Mouse (Mus musculus): ENCODE data around the gene Schip1. TPM values are rescaled to one million over a fixed set of nuclear protein-coding genes. Genes with fewer than 3 reads are reported as not detected.

Schip1 gene
- polyA plus RNA-seq, 1 experiment from 2014 or later: 108 TPM

DNA sequence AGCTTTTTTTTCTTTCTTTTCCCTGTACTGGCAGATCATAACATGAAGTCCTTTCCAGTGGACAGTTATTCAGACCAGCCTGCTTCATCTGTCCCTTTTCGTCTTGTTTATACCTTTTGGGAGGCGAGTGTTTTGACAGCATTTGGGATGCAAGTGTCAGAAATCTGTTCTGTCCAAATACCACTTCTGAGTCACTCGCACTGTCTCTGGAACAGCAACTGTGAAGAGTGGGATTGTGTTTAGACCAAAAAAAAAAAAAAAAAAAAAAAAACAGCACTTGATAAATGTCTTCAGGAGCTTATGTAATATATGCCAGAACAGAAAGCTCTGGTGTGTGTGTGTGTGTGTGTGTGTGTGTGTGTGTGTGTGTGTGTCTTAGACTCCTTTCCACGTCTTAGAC lies 505.7 kb downstream of the Schip1 start:
- 85% methylated on average over 4 of the region's 4 CpGs for WGBS
- no peak overlapping the region for H3K27ac ChIP-seq (replicated peaks)
- no peak overlapping the region for H3K4me3 ChIP-seq

DNA sequence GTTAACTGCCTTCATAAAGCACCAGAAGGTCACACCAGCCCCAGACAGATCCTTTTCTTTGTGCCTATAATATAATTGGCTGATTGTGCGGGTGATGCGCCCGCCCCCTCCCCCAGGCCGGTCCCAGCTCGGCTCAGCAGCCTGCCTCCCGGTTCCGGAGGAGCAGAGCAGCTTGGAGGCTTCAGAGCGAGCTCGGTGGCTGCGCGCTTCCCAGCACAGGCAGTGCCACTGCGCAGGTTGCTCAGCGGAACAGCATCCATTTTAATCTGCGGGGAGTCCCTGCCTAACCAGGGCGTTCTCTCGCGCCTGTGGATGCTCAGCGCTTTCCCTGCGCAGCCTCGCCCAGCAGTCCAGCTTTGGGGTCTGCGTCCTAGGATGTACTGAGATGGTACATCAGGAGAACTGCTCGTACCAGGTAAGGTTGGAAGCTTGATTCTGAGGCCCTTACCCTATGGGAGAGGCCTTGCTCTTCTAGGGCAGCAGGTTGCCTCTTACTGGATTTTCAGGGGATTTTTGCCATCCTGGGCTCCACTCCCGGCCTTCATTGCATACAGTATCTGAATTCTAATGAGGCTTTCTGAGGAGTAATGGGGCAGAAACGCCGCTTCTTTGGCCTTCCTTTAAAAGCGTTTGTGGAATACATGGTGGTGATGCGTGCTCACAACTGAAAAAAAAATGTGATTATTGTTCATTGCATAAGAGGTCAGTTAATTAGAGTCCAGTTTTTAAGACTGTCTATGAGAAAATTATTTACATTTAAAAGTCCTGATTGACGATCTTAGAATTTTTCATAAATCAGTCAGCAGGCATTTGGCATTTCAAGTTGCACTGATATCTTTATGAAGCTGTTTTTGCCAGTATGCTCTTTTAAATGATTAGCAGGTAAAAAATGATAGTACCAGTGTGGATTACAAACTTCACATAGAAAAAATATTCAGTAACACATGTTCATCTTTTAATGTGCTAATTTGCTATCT lies 507.9 kb downstream of the Schip1 start:
- no peaks in the 10 kb centered on the region for H3K27me3 ChIP-seq
- 8% methylated on average over 28 of the region's 28 CpGs for WGBS

More for the DNA sequence above, 505.7 kb downstream of the Schip1 start:
- peaks cover 38% of the 10 kb centered on the region for H3K4me1 ChIP-seq
- H3K9me3 ChIP-seq: no peaks in the 10 kb centered on the region
- H3K9ac ChIP-seq (replicated peaks): no peak overlapping the region
- no peaks in the 10 kb centered on the region for H3K27me3 ChIP-seq
- no peaks in the 10 kb centered on the region for H3K36me3 ChIP-seq
- no peak overlapping the region for H3K4me2 ChIP-seq (replicated peaks)
- no peak for ATAC-seq (ENCODE audit: low FRiP score, low read depth)

DNA sequence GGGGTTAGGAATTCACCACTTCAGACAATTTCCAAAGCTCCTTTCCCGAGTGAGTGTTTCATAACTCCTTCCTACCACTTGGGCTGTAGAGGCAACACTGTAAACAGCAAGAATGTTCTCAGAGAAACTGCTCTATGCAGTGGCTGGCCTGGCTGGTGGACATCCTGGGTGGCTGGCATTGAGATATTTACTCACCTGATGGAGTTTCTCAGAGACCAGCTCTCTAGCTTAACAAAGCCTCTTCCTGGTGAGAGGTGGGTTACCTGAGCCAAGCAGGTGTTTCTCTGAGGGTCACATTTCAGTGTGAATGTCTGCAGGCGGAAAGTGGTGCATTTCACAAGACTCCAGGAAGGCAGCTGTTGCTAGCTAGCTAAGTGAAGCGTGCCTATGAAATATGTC lies 508.6 kb downstream of the Schip1 start:
- Histone ChIP-seq H3K4me2 (replicated peaks) (peak overlapping the region; percentile 66), H3K4me1 (peaks cover 52% of the 10 kb centered on the region), H3K9ac (replicated peaks) (peak overlapping the region; percentile 77; the same call in 1 of the 2 replicates), H3K36me3 (no peaks in the 10 kb centered on the region), H3K4me3 (peak overlapping the region; percentile 52), H3K27ac (replicated peaks) (peak overlapping the region; percentile 98), H3K27me3 (no peaks in the 10 kb centered on the region), H3K9me3 (no peaks in the 10 kb centered on the region)
- 57% methylated on average over 3 of the region's 3 CpGs for WGBS
- ATAC-seq (ENCODE audit: low FRiP score, low read depth): no peak

More for the DNA sequence above, 507.9 kb downstream of the Schip1 start:
- H3K4me3 ChIP-seq: peak overlapping the region; percentile 52
- ATAC-seq (ENCODE audit: low FRiP score, low read depth): peak; percentile 95
- peak overlapping the region; percentile 77 for H3K9ac ChIP-seq (replicated peaks)
- peaks cover 52% of the 10 kb centered on the region for H3K4me1 ChIP-seq
- H3K36me3 ChIP-seq: no peaks in the 10 kb centered on the region
- no peaks in the 10 kb centered on the region for H3K9me3 ChIP-seq
- peak overlapping the region; percentile 98 for H3K27ac ChIP-seq (replicated peaks)
- H3K4me2 ChIP-seq (replicated peaks): peak overlapping the region; percentile 66

DNA sequence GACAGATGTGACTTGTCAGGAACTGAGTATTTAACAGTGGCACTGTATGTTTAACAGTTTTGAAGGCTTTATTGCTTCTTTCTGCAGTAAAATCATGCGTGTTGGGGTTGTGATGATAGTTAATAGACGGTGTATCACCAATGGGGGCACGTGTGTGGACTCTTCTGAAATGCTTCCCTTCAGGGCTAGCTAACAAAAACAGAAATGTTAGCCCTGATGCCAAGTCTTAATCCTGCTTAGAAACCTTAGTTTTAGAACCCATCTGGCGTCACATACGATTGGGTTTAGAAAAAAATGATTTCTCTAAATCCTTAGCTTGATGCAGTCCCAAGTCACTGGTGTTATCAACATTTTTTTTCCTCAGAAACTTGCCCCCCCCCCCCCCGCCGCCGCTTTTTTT lies 509.5 kb downstream of the Schip1 start:
- Histone ChIP-seq H3K9ac (replicated peaks) (peak overlapping the region; percentile 77), H3K27me3 (no peaks in the 10 kb centered on the region), H3K9me3 (no peaks in the 10 kb centered on the region), H3K36me3 (no peaks in the 10 kb centered on the region), H3K27ac (replicated peaks) (0 out of 2 replicates have a peak overlapping the region, but pooled peaks have one; percentile 98), H3K4me2 (replicated peaks) (peak overlapping the region; percentile 66), H3K4me1 (peaks cover 52% of the 10 kb centered on the region), H3K4me3 (peak overlapping the region; percentile 52)
- ATAC-seq (ENCODE audit: low FRiP score, low read depth): no peak
- WGBS: 44% methylated on average over 6 of the region's 8 CpGs

DNA sequence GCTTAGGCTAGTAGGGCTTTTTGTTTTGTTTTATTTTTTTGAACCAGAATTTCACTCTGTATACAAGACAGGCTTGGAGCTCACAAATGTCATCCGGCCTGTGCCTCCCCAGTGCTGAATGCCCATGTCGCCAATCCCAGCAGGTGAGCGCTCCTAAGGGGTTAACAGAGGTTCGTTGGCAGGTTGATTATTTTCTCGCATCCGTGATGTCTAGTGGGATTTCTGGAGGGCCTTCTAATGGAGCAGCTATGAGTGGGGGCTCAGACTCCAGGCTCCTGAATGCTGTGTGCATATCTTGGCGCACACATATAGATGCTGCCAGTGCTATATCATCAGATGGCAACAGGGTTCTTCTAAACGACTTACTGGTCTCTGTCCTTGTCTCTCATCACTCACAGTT lies 510.0 kb downstream of the Schip1 start:
- Histone ChIP-seq H3K9ac (replicated peaks) (no peak overlapping the region), H3K4me1 (peaks cover 52% of the 10 kb centered on the region), H3K36me3 (no peaks in the 10 kb centered on the region), H3K4me3 (peak overlapping the region; percentile 52), H3K27me3 (no peaks in the 10 kb centered on the region), H3K27ac (replicated peaks) (no peak overlapping the region), H3K4me2 (replicated peaks) (peak overlapping the region; percentile 66), H3K9me3 (no peaks in the 10 kb centered on the region)
- ATAC-seq (ENCODE audit: low FRiP score, low read depth): no peak
- 59% methylated on average over 8 of the region's 8 CpGs for WGBS

DNA sequence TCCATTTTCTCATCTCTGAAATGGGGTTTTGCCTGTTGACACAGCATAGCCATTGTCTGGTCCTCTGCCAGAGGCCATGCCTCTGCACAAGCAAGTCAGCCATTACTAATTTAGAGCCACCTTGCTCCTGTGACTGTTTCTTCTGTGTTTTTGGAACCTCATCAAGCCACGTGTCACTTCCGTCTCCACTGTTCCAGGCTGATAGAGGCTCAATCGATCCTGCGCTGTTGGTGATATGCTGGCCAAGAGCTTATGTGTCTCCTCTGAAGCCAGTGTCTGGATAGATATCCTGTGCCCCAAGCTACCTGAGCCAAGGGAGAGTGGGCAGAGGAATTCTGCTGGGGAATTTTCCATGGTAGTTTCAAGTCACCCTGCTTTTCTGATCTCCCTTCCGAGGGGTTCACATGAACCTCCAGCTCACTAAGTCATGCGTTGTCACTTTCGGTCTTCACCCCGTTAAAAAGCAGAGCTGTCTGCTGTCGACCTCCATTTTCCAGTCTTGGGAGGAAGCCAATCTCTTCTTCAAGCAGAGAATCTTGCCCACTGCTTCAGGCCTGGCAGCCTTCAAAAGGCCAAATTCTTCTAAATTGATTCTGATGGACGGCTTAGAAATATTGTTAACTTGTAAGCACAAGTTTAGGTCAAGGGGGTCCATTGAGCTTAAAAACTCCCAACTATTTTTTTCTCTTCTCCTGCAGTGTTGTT lies 511.2 kb downstream of the Schip1 start:
- H3K9ac ChIP-seq (replicated peaks): no peak overlapping the region

DNA sequence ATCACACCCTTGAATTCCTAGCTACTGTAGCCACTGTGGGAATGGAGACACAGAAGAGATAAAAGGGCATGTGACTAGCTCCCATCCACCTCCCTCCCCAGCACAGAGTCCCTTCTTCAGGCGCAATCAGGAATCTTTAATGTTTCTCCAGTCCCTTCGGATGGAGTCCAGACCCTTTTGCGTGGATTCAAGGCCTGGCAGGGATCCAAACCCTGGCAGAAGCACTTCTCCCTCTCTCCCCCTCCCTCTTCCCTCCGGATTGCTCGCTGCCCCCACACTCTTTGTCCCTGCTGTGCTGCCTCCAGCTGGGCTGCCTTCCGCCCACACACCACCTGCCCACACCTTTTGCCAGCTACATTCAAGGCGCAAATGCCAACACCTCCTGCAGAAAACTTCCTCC lies 511.8 kb downstream of the Schip1 start:
- peak overlapping the region; percentile 66 for H3K4me2 ChIP-seq (replicated peaks)
- peaks cover 52% of the 10 kb centered on the region for H3K4me1 ChIP-seq
- H3K4me3 ChIP-seq: 0 out of 2 replicates have a peak overlapping the region, but pooled peaks have one; percentile 2
- H3K27me3 ChIP-seq: no peaks in the 10 kb centered on the region
- H3K36me3 ChIP-seq: no peaks in the 10 kb centered on the region
- 15% methylated on average over 7 of the region's 7 CpGs for WGBS
- H3K9ac ChIP-seq (replicated peaks): no peak overlapping the region
- H3K27ac ChIP-seq (replicated peaks): peak overlapping the region; percentile 46
- no peaks in the 10 kb centered on the region for H3K9me3 ChIP-seq
- ATAC-seq (ENCODE audit: low FRiP score, low read depth): peak; percentile 9; the same call in 1 of the 2 replicates

More for the DNA sequence above, 511.2 kb downstream of the Schip1 start:
- Histone ChIP-seq H3K9me3 (no peaks in the 10 kb centered on the region), H3K36me3 (no peaks in the 10 kb centered on the region), H3K4me3 (no peak overlapping the region), H3K4me2 (replicated peaks) (peak overlapping the region; percentile 66), H3K4me1 (peaks cover 52% of the 10 kb centered on the region), H3K27me3 (no peaks in the 10 kb centered on the region), H3K27ac (replicated peaks) (peak overlapping the region; percentile 46)
- WGBS: 70% methylated on average over 10 of the region's 10 CpGs
- no peak for ATAC-seq (ENCODE audit: low FRiP score, low read depth)

DNA sequence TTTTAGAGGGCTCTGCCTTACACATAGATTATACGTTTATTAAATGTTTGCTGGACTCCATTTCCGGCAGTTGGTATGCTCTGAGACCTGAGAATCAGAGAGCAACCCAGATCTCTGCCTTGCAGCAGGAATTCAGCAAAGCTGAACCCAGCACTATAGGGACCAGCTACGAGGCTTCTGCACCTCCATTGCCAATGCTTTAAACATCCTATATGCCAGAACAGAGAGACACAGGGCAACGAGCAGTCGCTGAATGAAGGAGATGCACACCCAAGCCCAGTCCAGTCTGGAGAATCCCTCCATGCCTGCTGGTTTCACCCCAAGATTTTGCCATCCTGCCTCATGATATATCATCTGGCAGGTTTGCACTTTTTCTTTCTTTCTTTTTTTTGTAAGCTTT lies 512.3 kb downstream of the Schip1 start:
- Histone ChIP-seq H3K27me3 (no peaks in the 10 kb centered on the region), H3K9me3 (no peaks in the 10 kb centered on the region), H3K4me1 (peaks cover 52% of the 10 kb centered on the region), H3K36me3 (no peaks in the 10 kb centered on the region), H3K27ac (replicated peaks) (peak overlapping the region; percentile 46), H3K9ac (replicated peaks) (no peak overlapping the region), H3K4me2 (replicated peaks) (peak overlapping the region; percentile 66; the same call in 1 of the 2 replicates), H3K4me3 (no peak overlapping the region)
- ATAC-seq (ENCODE audit: low FRiP score, low read depth): no peak
- WGBS: 73% methylated on average over 5 of the region's 5 CpGs

DNA sequence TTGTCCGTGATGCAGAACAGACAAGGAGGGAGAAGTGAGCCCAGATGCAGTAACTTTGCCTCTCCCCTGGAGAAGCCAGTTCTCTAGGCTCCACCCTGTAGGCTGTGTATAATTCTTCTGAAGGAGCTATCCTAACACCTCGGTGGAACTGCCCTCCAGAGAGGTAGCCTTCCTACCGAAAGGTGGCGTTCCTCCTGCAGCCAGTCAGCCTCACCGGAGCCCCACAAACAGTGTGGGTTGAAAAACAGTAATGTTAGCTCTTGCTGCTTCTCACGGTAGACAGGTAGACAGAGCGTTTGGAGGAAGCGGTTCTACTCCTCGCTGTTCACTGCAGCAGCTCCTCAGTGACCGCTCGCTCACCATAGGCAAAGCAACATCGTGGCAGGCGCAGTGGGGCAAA lies 517.0 kb downstream of the Schip1 start:
- H3K27ac ChIP-seq (replicated peaks): no peak overlapping the region
- no peak for ATAC-seq (ENCODE audit: low FRiP score, low read depth)
- 76% methylated on average over 13 of the region's 13 CpGs for WGBS

DNA sequence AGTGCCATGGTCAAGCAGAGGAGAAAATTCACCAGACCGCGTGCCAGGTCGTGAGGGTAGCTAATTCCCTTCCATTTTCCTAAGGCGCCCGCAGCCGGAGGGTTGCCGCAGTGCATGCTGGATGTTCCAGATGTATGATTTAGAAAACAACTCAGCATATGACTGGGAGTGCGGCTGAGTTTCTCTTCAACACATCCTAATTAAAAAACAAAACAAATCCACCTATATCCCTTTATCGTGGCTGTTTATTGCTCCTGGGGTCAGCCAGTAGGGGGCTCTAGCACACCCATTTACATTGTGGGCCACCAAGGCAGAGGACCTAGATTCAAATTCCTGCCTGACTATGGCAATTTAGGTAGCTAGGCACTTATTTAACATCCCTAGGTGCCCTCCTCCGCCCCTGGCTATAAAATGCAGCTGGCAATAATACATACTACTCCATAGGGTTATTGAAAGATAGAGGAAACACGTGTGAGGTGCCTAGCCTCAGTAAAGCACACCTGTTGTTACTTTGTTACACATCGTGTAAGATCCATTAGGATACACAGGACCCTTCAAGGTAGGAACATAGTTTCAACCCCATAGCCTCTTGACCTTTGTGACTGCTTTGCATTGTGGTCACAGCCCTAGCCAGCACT lies 517.6 kb downstream of the Schip1 start:
- Histone ChIP-seq H3K27me3 (no peaks in the 10 kb centered on the region), H3K9me3 (no peaks in the 10 kb centered on the region), H3K36me3 (no peaks in the 10 kb centered on the region), H3K4me2 (replicated peaks) (peak overlapping the region; percentile 33; the same call in 1 of the 2 replicates), H3K4me3 (no peak overlapping the region), H3K9ac (replicated peaks) (no peak overlapping the region), H3K4me1 (peaks cover 48% of the 10 kb centered on the region), H3K27ac (replicated peaks) (peak overlapping the region; percentile 81)
- 0 out of 2 replicates have a peak, but pooled peaks have one; percentile 1 for ATAC-seq (ENCODE audit: low FRiP score, low read depth)
- WGBS: 81% methylated on average over 12 of the region's 12 CpGs

More for the DNA sequence above, 517.0 kb downstream of the Schip1 start:
- Histone ChIP-seq H3K4me2 (replicated peaks) (no peak overlapping the region), H3K9me3 (no peaks in the 10 kb centered on the region), H3K4me3 (no peak overlapping the region), H3K27me3 (no peaks in the 10 kb centered on the region), H3K4me1 (peaks cover 47% of the 10 kb centered on the region), H3K9ac (replicated peaks) (no peak overlapping the region), H3K36me3 (no peaks in the 10 kb centered on the region)

DNA sequence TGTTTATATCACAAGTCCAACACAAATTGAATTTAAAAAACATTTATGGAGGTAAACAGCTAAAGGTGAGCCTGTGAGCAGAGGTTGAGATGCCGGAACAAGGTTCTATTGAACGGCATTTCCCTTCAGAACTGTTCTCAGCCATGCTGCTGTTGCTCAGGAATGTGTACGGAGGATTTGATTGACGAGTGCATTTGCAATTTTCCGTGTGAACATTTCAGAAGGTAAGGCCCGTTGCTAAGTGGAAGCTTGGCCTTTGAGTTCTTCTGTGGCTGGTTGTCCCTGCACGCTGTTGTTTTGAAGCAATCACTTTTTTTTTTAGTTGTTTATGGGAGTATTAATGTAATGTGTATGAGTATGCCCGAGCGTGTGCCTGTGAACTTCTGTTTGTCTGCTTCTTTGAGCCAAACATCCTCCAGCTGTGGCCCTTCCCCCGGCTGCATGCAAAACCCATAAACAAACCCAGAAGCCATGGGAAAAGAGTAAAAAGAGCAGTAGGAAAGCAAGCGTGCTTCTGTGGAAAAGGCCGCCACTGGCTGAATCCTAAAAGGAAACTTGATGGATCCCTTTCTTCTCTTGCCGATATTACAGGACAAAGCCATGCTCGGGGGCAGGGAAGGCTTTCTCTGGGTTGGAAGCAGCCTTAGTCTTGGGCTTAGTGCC lies 518.6 kb downstream of the Schip1 start:
- 0 out of 2 replicates have a peak overlapping the region, but pooled peaks have one; percentile 9 for H3K4me3 ChIP-seq
- WGBS: 9% methylated on average over 14 of the region's 14 CpGs
- no peaks in the 10 kb centered on the region for H3K27me3 ChIP-seq
- peaks cover 58% of the 10 kb centered on the region for H3K4me1 ChIP-seq
- H3K27ac ChIP-seq (replicated peaks): peak overlapping the region; percentile 81
- no peak for ATAC-seq (ENCODE audit: low FRiP score, low read depth)
- peak overlapping the region; percentile 33 for H3K4me2 ChIP-seq (replicated peaks)
- peak overlapping the region; percentile 34; the same call in 1 of the 2 replicates for H3K9ac ChIP-seq (replicated peaks)
- no peaks in the 10 kb centered on the region for H3K36me3 ChIP-seq
- no peaks in the 10 kb centered on the region for H3K9me3 ChIP-seq
